Mouse (Mus musculus): ENCODE data around the gene Zrsr1. TPM values are rescaled to one million over a fixed set of nuclear protein-coding genes. Genes with fewer than 3 reads are reported as not detected.

Zrsr1 gene
- polyA plus RNA-seq, 1 experiment: 2.6 TPM

GRCm38 (mm10) chr11:22991218-22991835, 19.5 kb downstream of the Zrsr1 start:
- Histone ChIP-seq H3K27me3 (ENCODE audit: control insufficient read depth, insufficient read depth, low read length) (no peaks in the 10 kb centered on the region), H3K4me1 (ENCODE audit: control insufficient read depth, insufficient read depth, low read length) (peaks cover 3% of the 10 kb centered on the region; the same call in 1 of the 2 replicates), H3K27ac (ENCODE audit: control insufficient read depth, insufficient read depth, low read depth, low read length) (peak overlapping the region; percentile 9; the same call in 1 of the 2 replicates), H3K4me3 (ENCODE audit: control insufficient read depth, low read depth, low read length) (peak overlapping the region; percentile 98), H3K36me3 (ENCODE audit: control insufficient read depth, insufficient read depth, low read length) (no peaks in the 10 kb centered on the region; the same call in none of the 2 replicates)
- no peak for TF ChIP-seq POLR2A (IDR thresholded peaks at IDR 0.05; ENCODE audit: control insufficient read depth, low read depth, low read length)
- TF ChIP-seq CTCF (IDR thresholded peaks at IDR 0.05; ENCODE audit: control insufficient read depth, insufficient read depth, insufficient replicate concordance, low read depth, low read length): no peak

- no peaks in the 10 kb centered on the region; the same call in none of the 2 replicates for H3K36me3 ChIP-seq (ENCODE audit: control insufficient read depth, insufficient read depth, low read length)
- peaks cover 3% of the 10 kb centered on the region; the same call in 1 of the 2 replicates for H3K4me1 ChIP-seq (ENCODE audit: control insufficient read depth, insufficient read depth, low read length)
- H3K27ac ChIP-seq (ENCODE audit: control insufficient read depth, insufficient read depth, low read depth, low read length): no peak overlapping the region
- no peak overlapping the region for H3K4me3 ChIP-seq (ENCODE audit: control insufficient read depth, low read depth, low read length)
- H3K27me3 ChIP-seq (ENCODE audit: control insufficient read depth, insufficient read depth, low read length): no peaks in the 10 kb centered on the region
- TF ChIP-seq CTCF (IDR thresholded peaks at IDR 0.05; ENCODE audit: control insufficient read depth, insufficient read depth, insufficient replicate concordance, low read depth, low read length): no peak
- no peak for TF ChIP-seq POLR2A (IDR thresholded peaks at IDR 0.05; ENCODE audit: control insufficient read depth, low read depth, low read length)
Observed at GRCm38 (mm10) chr11:22994271-22994670, 22.5 kb downstream of the Zrsr1 start.

- Histone ChIP-seq H3K27me3 (ENCODE audit: control insufficient read depth, insufficient read depth, low read length) (no peaks in the 10 kb centered on the region), H3K4me1 (ENCODE audit: control insufficient read depth, insufficient read depth, low read length) (peaks cover 3% of the 10 kb centered on the region; the same call in 1 of the 2 replicates), H3K36me3 (ENCODE audit: control insufficient read depth, insufficient read depth, low read length) (no peaks in the 10 kb centered on the region; the same call in none of the 2 replicates), H3K27ac (ENCODE audit: control insufficient read depth, insufficient read depth, low read depth, low read length) (no peak overlapping the region), H3K4me3 (ENCODE audit: control insufficient read depth, low read depth, low read length) (no peak overlapping the region)
- TF ChIP-seq CTCF (IDR thresholded peaks at IDR 0.05; ENCODE audit: control insufficient read depth, insufficient read depth, insufficient replicate concordance, low read depth, low read length) (no peak), POLR2A (IDR thresholded peaks at IDR 0.05; ENCODE audit: control insufficient read depth, low read depth, low read length) (no peak)
Observed at GRCm38 (mm10) chr11:22995461-22995860, 23.7 kb downstream of the Zrsr1 start.

DNA sequence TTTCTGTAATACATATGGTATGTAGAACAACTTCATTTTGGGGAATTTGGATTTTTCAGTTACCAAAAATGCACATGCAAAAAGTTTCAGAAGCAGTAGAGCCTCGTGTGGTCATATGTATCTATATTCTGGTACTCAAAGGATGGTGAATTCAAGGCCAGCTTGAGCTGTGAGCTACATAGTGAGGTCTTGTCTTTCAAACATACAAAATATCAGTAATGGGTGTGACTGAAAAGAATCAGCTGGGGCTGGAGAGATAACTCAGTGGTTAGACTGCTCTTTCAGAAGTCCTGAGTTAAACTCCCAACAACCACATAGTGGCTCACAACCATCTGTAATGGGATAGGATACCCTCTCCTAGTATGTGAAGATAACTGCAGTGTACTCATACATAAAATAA, 26.5 kb downstream of the Zrsr1 start:
- no peak for TF ChIP-seq POLR2A (IDR thresholded peaks at IDR 0.05; ENCODE audit: control insufficient read depth, low read depth, low read length)
- TF ChIP-seq CTCF (IDR thresholded peaks at IDR 0.05; ENCODE audit: control insufficient read depth, insufficient read depth, insufficient replicate concordance, low read depth, low read length): no peak
- H3K4me3 ChIP-seq (ENCODE audit: control insufficient read depth, low read depth, low read length): no peak overlapping the region
- no peaks in the 10 kb centered on the region for H3K27me3 ChIP-seq (ENCODE audit: control insufficient read depth, insufficient read depth, low read length)
- H3K4me1 ChIP-seq (ENCODE audit: control insufficient read depth, insufficient read depth, low read length): no peaks in the 10 kb centered on the region
- H3K36me3 ChIP-seq (ENCODE audit: control insufficient read depth, insufficient read depth, low read length): no peaks in the 10 kb centered on the region; the same call in none of the 2 replicates
- no peak overlapping the region for H3K27ac ChIP-seq (ENCODE audit: control insufficient read depth, insufficient read depth, low read depth, low read length)

DNA sequence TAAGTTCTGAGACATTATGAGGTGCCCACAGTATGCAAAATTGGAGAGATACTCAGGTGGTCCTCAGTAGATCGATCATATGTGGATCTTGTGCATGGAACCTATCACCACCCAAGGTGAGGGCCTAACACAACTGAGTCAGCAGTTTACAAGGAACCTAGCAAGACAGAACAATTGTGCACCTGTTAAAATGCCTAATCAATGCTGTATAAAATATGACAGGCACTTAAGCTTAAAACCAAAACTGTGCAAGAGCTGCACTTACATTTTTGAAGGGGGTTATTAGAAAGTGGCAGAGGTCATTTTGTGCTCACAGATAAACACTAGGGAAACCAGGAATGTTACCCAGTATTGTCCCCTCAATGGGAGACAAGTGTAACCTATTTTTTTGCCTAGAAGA, 33.5 kb downstream of the Zrsr1 start:
- no peaks in the 10 kb centered on the region; the same call in 1 of the 2 replicates for H3K4me1 ChIP-seq (ENCODE audit: control insufficient read depth, insufficient read depth, low read length)
- no peaks in the 10 kb centered on the region for H3K27me3 ChIP-seq (ENCODE audit: control insufficient read depth, insufficient read depth, low read length)
- no peak overlapping the region for H3K27ac ChIP-seq (ENCODE audit: control insufficient read depth, insufficient read depth, low read depth, low read length)
- TF ChIP-seq CTCF (IDR thresholded peaks at IDR 0.05; ENCODE audit: control insufficient read depth, insufficient read depth, insufficient replicate concordance, low read depth, low read length) (no peak), POLR2A (IDR thresholded peaks at IDR 0.05; ENCODE audit: control insufficient read depth, low read depth, low read length) (no peak)
- H3K4me3 ChIP-seq (ENCODE audit: control insufficient read depth, low read depth, low read length): no peak overlapping the region; the same call in 1 of the 2 replicates
- H3K36me3 ChIP-seq (ENCODE audit: control insufficient read depth, insufficient read depth, low read length): no peaks in the 10 kb centered on the region; the same call in none of the 2 replicates

GRCm38 (mm10) chr11:23007166-23007480, 35.3 kb downstream of the Zrsr1 start:
- H3K4me1 ChIP-seq (ENCODE audit: control insufficient read depth, insufficient read depth, low read length): no peaks in the 10 kb centered on the region; the same call in 1 of the 2 replicates
- H3K36me3 ChIP-seq (ENCODE audit: control insufficient read depth, insufficient read depth, low read length): no peaks in the 10 kb centered on the region; the same call in none of the 2 replicates
- no peaks in the 10 kb centered on the region for H3K27me3 ChIP-seq (ENCODE audit: control insufficient read depth, insufficient read depth, low read length)
- peak overlapping the region; percentile 98 for H3K4me3 ChIP-seq (ENCODE audit: control insufficient read depth, low read depth, low read length)
- H3K27ac ChIP-seq (ENCODE audit: control insufficient read depth, insufficient read depth, low read depth, low read length): peak overlapping the region; percentile 96
- TF ChIP-seq POLR2A (IDR thresholded peaks at IDR 0.05; ENCODE audit: control insufficient read depth, low read depth, low read length): no peak

DNA sequence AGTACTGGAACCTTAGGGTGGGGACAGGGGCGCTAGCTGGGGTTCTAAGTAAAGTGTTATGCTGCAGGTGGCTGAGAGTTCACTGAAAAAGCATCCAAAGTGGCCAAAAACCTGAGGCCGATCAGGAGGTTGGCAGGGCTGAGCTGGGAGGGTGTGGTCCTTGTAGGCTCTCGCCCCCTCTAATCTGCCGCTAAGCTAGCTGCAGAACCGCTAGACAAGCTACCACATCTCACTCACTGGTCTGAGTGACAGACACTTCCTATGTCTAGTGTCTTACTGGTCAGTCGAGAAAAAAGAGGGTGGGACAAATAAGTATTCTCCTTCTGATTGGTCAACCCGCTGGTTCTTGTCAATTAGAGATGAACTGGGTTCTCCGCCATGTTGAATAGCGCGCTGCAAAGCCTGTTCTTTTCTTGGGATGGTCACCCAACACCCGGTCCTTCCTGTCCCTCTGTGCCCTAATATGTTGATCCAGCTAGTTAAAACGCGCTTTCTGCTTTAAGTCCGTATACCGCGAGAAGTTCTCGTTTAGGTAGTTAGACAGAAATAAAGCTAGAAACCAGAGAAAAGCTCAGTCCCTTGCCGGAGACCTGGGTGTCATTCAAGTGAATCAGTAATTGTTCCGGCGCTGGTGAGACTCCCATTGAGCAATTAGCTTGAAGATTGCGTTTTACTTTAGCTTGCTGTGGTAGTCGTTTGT, 35.8 kb downstream of the Zrsr1 start, which contains the start of gene Fam161a:
Gene Fam161a (plus strand): TSS at position 51 of the 700 bp plus-strand sequence.
- H3K4me1 ChIP-seq (ENCODE audit: control insufficient read depth, insufficient read depth, low read length): no peaks in the 10 kb centered on the region; the same call in 1 of the 2 replicates
- no peaks in the 10 kb centered on the region for H3K27me3 ChIP-seq (ENCODE audit: control insufficient read depth, insufficient read depth, low read length)
- peak within 1 kb of the TSS; percentile 96 for H3K27ac ChIP-seq (ENCODE audit: control insufficient read depth, insufficient read depth, low read depth, low read length)
- TF ChIP-seq CTCF (IDR thresholded peaks at IDR 0.05; ENCODE audit: control insufficient read depth, insufficient read depth, insufficient replicate concordance, low read depth, low read length) (no peak), POLR2A (IDR thresholded peaks at IDR 0.05; ENCODE audit: control insufficient read depth, low read depth, low read length) (peak; percentile 25; the same call in 1 of the 2 replicates)
- H3K4me3 ChIP-seq (ENCODE audit: control insufficient read depth, low read depth, low read length): peak within 1 kb of the TSS; percentile 98
- no peaks in the 10 kb centered on the region; the same call in none of the 2 replicates for H3K36me3 ChIP-seq (ENCODE audit: control insufficient read depth, insufficient read depth, low read length)
